Mouse (Mus musculus) hindbrain, postnatal 0 days (tissue): ENCODE results near the gene Ror2. TPM values are rescaled to one million over a fixed set of nuclear protein-coding genes. Genes with fewer than 3 reads are reported as not detected.

Source experiments
- ATAC-seq: fragments of 200-750 bp; cut with Nextera tagmentation; 2 replicates; pipeline ENCODE4 v1.8.0; 2017; ENCODE audit warnings: mild to moderate bottlenecking, moderate TSS enrichment, moderate library complexity
- DNase-seq: peaks from one replicate; pipeline ENCODE4 v3.0.0-alpha.2; 2015; ENCODE audit warnings: low spot score
- H3K27ac ChIP-seq: fragments of 300-500 bp; sonication (generic); 2 replicates; pipeline ENCODE4 v1.5.1; 2014; ENCODE audit warnings: mild to moderate bottlenecking
- H3K27me3 ChIP-seq: fragments of 300-500 bp; sonication (generic); 2 replicates; pipeline ENCODE4 v1.6.1; 2014; ENCODE audit warnings: low read length, mixed read lengths; ENCODE audit not compliant: insufficient read depth
- H3K36me3 ChIP-seq: fragments of 300-500 bp; sonication (generic); 2 replicates; pipeline ENCODE4 v1.6.1; 2014; ENCODE audit warnings: low read length, mixed read lengths; ENCODE audit not compliant: insufficient read depth
- H3K4me1 ChIP-seq: fragments of 300-500 bp; sonication (generic); 2 replicates; pipeline ENCODE4 v1.6.1; 2014; ENCODE audit warnings: antibody characterized with exemption, low read length, mixed read lengths; ENCODE audit not compliant: insufficient read depth
- H3K4me2 ChIP-seq: fragments of 300-500 bp; sonication (generic); 2 replicates; pipeline ENCODE4 v1.6.1; 2014; ENCODE audit warnings: low read depth, mild to moderate bottlenecking, low read length, moderate library complexity, mixed read lengths
- H3K4me3 ChIP-seq: fragments of 300-500 bp; sonication (generic); 2 replicates; pipeline ENCODE4 v1.5.1; 2014; ENCODE audit warnings: low read length
- H3K9ac ChIP-seq: fragments of 300-500 bp; sonication (generic); replicated peaks from 2 replicates; pipeline ENCODE4 v1.6.1; 2014; ENCODE audit warnings: mild to moderate bottlenecking, low read length, moderate library complexity, mixed read lengths
- H3K9me3 ChIP-seq: fragments of 300-500 bp; sonication (generic); 2 replicates; pipeline ENCODE4 v1.6.1; 2016; ENCODE audit warnings: low read length, mixed read lengths
- CTCF ChIP-seq: IDR thresholded peaks from 2 replicates; pipeline ENCODE4 v1.5.1; 2016; ENCODE audit warnings: antibody characterized with exemption, control low read depth, low read depth
- WGBS: fragments of 180-500 bp; shearing (Covaris S2); extraction: QIAGEN DNeasy Blood & Tissue Kit; methylation state at CpG from one replicate; pipeline ENCODE4 v1.1.7; 2014; 5-methylcytosine and 5-hydroxymethylcytosine counted together
- polyA plus RNA-seq: library from polyadenylated mRNA; unstranded; fragments of >200 nt; fragmentation: Nextera tagmentation; extraction: Ambion mirVana; gene quantifications from 2 replicates; pipeline ENCODE4 v1.2.1, GENCODE M21; 2015
- total RNA-seq: library from RNA; depleted of rRNA; stranded (reverse); fragments of >200 nt; gene quantifications from 2 replicates; pipeline ENCODE4 v1.2.3, GENCODE M21; 2014

Gene Ror2
- total and polyA plus RNA-seq, 2 experiments from 2014 or later = 2.5 to 7.5 TPM

DNA sequence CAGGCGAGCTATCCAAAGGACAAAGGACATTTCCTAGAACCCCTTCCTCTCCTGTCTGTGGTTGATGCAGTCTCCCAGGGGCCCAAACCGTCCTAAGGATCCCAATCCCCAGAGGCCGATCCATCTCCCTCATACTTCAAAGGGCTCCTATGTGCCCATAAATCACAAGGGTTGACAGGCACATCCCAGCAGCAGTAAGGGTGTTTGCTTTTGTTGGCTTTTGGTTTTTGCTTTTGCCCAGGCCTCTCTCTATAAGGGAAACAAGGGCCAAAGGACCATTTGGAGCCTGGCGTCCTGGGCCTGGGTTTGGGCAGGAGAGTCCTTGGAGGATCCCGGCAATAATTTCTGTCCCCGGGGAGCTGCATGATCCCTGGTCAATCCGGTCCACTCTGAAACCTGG, 9.5 kb downstream of the Ror2 start:
- 52% methylated on average over 7 of the region's 7 CpGs for WGBS
- no peak overlapping the region for H3K4me2 ChIP-seq
- DNase-seq (no peak), ATAC-seq (no peak)
- H3K4me1 ChIP-seq = peaks cover 2% of the 10 kb centered on the region; the same call in 1 of the 2 replicates
- no peaks in the 10 kb centered on the region for H3K27me3 ChIP-seq
- H3K36me3 ChIP-seq = no peaks in the 10 kb centered on the region
- no peaks in the 10 kb centered on the region for H3K9me3 ChIP-seq
- no peak overlapping the region for H3K4me3 ChIP-seq
- no peak for TF ChIP-seq CTCF
- H3K9ac ChIP-seq = no peak overlapping the region
- H3K27ac ChIP-seq = no peak overlapping the region

DNA sequence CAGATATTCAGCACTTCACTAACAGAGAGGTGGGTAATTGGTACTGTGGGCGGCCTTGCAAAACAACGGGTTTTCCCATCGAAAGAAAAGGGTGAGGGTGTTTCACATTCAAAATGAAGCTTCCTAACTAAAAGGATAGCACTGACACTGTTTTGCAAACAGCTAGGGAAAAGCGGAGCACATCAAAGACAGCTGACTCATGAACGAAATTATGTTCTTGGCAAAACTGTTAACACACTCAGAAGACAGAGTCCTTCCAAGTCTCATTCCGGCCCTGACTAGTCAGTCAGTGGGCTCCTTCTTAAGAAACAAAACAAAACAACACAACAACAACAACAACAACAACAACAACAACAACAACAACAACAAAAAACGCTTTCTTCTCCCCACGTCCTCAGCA, 10.1 kb downstream of the Ror2 start:
- no peak overlapping the region for H3K4me2 ChIP-seq
- no peak for TF ChIP-seq CTCF
- H3K4me1 ChIP-seq = peaks cover 2% of the 10 kb centered on the region; the same call in 1 of the 2 replicates
- no peaks in the 10 kb centered on the region for H3K27me3 ChIP-seq
- H3K27ac ChIP-seq = no peak overlapping the region
- no peak overlapping the region for H3K4me3 ChIP-seq
- ATAC-seq (no peak), DNase-seq (no peak)
- H3K9me3 ChIP-seq = no peaks in the 10 kb centered on the region
- no peak overlapping the region for H3K9ac ChIP-seq
- H3K36me3 ChIP-seq = no peaks in the 10 kb centered on the region
- 54% methylated on average over 8 of the region's 8 CpGs for WGBS

DNA sequence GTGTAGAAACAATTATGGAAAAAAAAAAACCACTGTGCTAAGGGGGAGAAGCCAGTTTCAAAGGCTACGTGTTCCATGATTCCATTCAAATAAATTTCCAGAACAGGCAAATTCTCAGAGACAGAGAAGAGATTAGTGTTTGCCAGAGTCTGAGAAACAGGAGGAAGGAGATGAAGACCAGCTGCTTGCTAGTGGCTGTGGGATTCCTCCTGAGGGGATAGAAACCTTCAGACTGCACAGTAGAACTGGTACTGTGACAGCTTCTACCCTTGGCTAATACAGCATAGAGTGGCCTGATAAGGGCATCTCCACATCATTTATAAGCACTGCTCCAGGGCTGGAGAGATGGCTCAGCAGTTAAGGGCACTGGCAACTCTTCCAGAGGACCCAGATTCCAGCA, 11.2 kb downstream of the Ror2 start:
- 54% methylated on average over 1 of the region's 1 CpGs for WGBS
- DNase-seq = no peak
- Histone ChIP-seq H3K4me3 (no peak overlapping the region), H3K36me3 (no peaks in the 10 kb centered on the region), H3K4me1 (peaks cover 2% of the 10 kb centered on the region; the same call in 1 of the 2 replicates), H3K27ac (no peak overlapping the region), H3K9me3 (no peaks in the 10 kb centered on the region), H3K27me3 (no peaks in the 10 kb centered on the region), H3K9ac (no peak overlapping the region), H3K4me2 (no peak overlapping the region)
- TF ChIP-seq CTCF = no peak
- no peak for ATAC-seq

DNA sequence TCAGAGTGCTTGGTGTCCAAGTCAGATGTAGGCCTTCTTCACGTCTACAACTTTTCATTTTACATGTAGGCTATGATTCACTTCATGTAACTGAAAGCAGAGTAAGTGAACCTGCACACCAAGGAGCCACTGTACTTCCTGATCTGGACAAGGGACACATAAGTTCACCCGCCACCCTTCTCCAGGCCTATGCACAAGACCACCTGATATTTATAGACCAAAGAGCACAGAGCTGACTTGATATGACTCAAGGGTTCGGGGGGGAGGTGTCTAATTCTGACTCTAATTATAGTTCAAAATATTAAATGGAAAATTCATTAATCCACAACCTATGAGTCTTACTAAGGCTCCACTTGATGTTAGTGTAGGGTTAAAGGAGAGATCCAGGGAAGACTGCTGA, 14.3 kb downstream of the Ror2 start:
- Histone ChIP-seq H3K4me2 (no peak overlapping the region), H3K36me3 (no peaks in the 10 kb centered on the region), H3K9me3 (no peaks in the 10 kb centered on the region), H3K9ac (no peak overlapping the region), H3K4me3 (no peak overlapping the region), H3K27me3 (no peaks in the 10 kb centered on the region), H3K4me1 (peaks cover 2% of the 10 kb centered on the region; the same call in 1 of the 2 replicates), H3K27ac (no peak overlapping the region)
- TF ChIP-seq CTCF = no peak
- ATAC-seq (no peak), DNase-seq (no peak)
- 96% methylated on average over 3 of the region's 3 CpGs for WGBS

DNA sequence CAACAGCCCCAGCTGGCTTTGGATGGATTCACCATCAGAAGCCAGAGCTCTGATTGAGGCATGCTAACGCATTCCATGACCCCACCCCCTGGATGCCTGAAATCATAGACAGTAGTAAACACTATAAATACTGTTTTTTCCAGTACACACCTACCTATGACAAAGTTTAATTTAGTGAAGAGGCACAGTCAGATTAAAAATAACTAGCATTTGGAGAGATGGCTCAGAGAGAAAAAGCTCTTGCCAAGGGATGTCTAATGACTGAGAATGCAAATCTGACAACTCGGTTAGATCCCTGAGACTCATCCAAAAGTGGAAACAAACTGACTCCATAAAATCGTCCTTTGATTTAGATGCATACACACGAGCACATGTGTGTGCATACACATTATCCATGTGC, 15.4 kb downstream of the Ror2 start:
- Histone ChIP-seq H3K27me3 (no peaks in the 10 kb centered on the region), H3K4me1 (no peaks in the 10 kb centered on the region), H3K4me2 (no peak overlapping the region), H3K9me3 (no peaks in the 10 kb centered on the region), H3K36me3 (no peaks in the 10 kb centered on the region), H3K27ac (no peak overlapping the region), H3K4me3 (no peak overlapping the region), H3K9ac (no peak overlapping the region)
- ATAC-seq = no peak
- TF ChIP-seq CTCF = no peak
- no peak for DNase-seq
- WGBS = 68% methylated on average over 4 of the region's 4 CpGs

DNA sequence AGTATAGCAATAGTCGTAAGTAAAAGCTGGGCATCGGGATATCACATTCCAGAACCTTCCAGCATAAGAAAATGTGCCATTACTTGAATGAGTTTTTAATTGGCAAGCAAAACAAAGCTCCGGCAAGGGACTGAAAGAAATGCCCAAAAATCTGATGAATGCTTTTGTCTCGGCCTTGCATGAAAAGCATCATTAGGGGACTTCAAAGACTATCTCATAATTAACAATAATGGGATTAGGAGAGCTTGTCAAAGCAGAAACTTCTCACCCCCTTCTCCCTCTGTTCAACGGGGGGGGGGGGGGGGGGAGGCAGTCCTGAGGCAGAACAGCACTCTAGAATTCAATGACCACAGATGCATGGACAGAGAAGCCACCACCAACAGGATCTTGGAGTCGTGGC, 17.4 kb downstream of the Ror2 start:
- Histone ChIP-seq H3K9ac (no peak overlapping the region), H3K9me3 (no peaks in the 10 kb centered on the region), H3K27me3 (no peaks in the 10 kb centered on the region), H3K27ac (no peak overlapping the region), H3K4me2 (no peak overlapping the region), H3K36me3 (no peaks in the 10 kb centered on the region), H3K4me1 (no peaks in the 10 kb centered on the region), H3K4me3 (no peak overlapping the region)
- 41% methylated on average over 5 of the region's 6 CpGs for WGBS
- ATAC-seq (no peak), DNase-seq (no peak)
- TF ChIP-seq CTCF = no peak

DNA sequence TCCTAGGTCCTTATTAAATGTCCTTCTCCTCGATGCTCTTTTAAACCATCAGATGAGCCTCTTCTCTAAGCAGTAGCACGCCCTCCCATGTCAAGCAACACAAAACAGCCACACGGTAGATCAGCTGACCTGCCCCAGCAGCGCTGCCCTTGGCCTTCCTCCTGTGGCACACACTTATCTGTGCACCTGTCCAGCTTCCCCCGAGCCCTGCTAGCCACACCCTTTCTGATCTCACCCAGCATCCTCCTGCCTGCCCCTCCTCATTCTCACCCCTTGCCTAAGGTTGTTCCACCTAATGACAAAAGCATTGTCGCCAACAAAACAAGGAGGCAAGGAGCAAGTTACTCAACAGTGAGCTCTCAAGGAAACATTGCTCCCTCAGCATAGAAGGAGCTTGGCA, 18.1 kb downstream of the Ror2 start:
- ATAC-seq (no peak), DNase-seq (no peak)
- no peaks in the 10 kb centered on the region for H3K27me3 ChIP-seq
- no peak for TF ChIP-seq CTCF
- no peaks in the 10 kb centered on the region for H3K36me3 ChIP-seq
- H3K4me3 ChIP-seq = no peak overlapping the region
- H3K4me1 ChIP-seq = no peaks in the 10 kb centered on the region
- H3K4me2 ChIP-seq = no peak overlapping the region
- 70% methylated on average over 6 of the region's 6 CpGs for WGBS
- H3K27ac ChIP-seq = no peak overlapping the region
- H3K9ac ChIP-seq = no peak overlapping the region
- no peaks in the 10 kb centered on the region for H3K9me3 ChIP-seq

DNA sequence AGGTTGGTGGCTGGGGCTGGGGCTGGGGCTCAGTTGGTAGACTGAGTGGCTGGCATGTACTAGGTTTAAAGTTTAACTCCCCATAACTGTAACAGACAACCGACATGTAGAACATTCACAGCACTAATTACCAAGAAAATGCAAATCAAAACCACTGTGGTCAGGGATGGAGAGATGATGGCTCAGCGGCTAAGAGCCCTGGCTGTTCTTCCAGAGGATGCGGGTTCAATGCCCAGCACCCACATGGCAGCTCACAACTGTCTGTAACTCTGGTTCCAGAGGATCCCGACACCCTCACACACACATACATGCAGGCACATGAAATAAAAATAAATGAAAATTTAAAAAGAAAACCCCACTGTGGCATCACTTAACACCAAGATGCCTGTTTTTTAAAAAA, 18.8 kb downstream of the Ror2 start:
- Histone ChIP-seq H3K4me3 (no peak overlapping the region), H3K9ac (no peak overlapping the region), H3K36me3 (no peaks in the 10 kb centered on the region), H3K27me3 (no peaks in the 10 kb centered on the region), H3K4me2 (no peak overlapping the region), H3K4me1 (no peaks in the 10 kb centered on the region), H3K9me3 (no peaks in the 10 kb centered on the region), H3K27ac (no peak overlapping the region)
- no peak for DNase-seq
- no peak for ATAC-seq
- TF ChIP-seq CTCF = no peak
- 88% methylated on average over 4 of the region's 4 CpGs for WGBS
